Mouse (Mus musculus) bone marrow, adult 2 months (tissue): ENCODE data around the gene Ush2a.

Source experiments
- CTCF ChIP-seq: fragments of 200-500 bp; IDR thresholded peaks from 2 replicates; pipeline ENCODE4 v1.5.1; 2011; ENCODE audit warnings: low read length, control low read depth; ENCODE audit not compliant: control insufficient read depth, insufficient read depth
- POLR2A ChIP-seq: fragments of 200-500 bp; IDR thresholded peaks from 2 replicates; pipeline ENCODE4 v1.6.1; 2011; ENCODE audit warnings: low read depth, mild to moderate bottlenecking, control low read depth, low read length, borderline replicate concordance; ENCODE audit not compliant: control insufficient read depth

DNA sequence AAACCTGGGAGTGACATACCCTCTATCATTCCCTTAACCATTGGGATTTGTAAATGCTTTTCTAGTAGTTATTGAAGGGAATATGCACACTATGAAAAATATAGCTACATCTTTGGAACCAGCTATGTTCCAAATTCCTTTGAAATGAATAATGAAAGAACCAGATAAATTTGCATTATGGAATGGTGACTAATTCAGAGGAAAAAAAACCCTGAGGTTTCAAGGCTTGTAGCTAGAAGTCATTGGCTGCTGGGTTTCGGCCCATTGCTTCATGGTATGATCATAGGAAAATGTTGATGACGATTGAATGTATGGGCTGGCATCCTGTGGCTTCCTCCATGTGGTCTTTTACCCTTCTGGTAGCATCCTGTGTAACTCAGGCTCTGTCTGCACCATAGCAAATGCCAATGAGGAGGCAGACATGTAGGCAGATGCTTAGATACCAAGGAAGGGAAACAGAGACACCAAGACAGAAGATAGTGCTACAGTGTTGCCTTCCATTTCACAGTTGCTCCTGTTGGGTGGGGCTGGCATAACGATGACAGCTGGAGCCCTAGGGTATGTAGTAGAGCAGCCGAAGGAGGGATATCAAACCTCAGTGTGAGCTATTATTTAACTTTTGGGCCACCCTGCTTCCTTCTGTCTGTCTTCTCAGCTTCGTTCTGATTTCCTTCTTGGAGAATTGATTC, 28.6 kb upstream of the Ush2a start:
- TF ChIP-seq POLR2A (no peak), CTCF (no peak)
